Comparison of ENCODE assay signal across 20 mouse cellular contexts in the genomic region with DNA sequence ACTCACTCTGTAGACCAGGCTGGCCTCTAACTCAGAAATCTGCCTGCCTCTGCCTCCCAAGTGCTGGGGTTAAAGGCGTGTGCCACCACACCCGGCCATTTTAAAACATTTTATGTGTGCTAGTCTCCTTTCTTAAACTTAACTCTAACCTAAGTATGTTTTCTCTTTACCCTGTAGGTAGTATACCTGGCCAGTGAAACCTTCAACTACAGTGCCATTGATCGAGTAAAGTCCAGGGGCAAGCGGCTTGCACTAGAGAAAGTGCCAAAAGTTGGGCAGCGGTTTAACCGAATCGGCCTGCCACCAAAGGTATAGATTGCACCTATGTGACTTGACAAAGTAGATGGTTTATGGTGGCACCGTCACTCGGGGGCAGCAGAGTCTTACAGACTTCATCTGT. TPM values are rescaled to one million over a fixed set of nuclear protein-coding genes. Genes with fewer than 3 reads are reported as not detected.
"Had no signal": no experiment of that assay in that cellular context is flagged by ENCODE, and none has a peak within 500 bp of the region (broad histone marks: within the 10 kb centered on the region; RNA-seq: fewer than 3 reads in every experiment).

No protein-coding gene starts in this region.

- H3K9ac ChIP-seq: liver, embryonic 13.5 days; midbrain, embryonic 13.5 days had no signal

- H3K9me3 ChIP-seq: liver, embryonic 13.5 days; megakaryocyte, embryonic 14.5 days; midbrain, embryonic 10.5 days; midbrain, embryonic 13.5 days had no signal

- DNase-seq: kidney, adult 2 months; kidney, postnatal 25 days; layer of hippocampus, adult 9-11 months; liver, embryonic 13.5 days; lung, postnatal 36 days; right cerebral cortex, adult 18-20 months; right cerebral cortex, postnatal 14 days; right cerebral cortex, postnatal 4 days; thymus, postnatal 36 days had no signal

- H3K4me2 ChIP-seq: liver, embryonic 13.5 days; midbrain, embryonic 13.5 days had no signal

- H3K27ac ChIP-seq: kidney, postnatal 0 days; layer of hippocampus, adult 2 months; liver, embryonic 13.5 days; midbrain, embryonic 10.5 days; midbrain, embryonic 13.5 days had no signal

- H3K4me3 ChIP-seq: layer of hippocampus, adult 2 months; liver, embryonic 13.5 days; megakaryocyte, embryonic 14.5 days; midbrain, embryonic 10.5 days; midbrain, embryonic 13.5 days had no signal

- ATAC-seq: intestine, embryonic 16.5 days; midbrain, embryonic 13.5 days had no signal

- H3K4me1 ChIP-seq: liver, embryonic 13.5 days; midbrain, embryonic 10.5 days; midbrain, embryonic 13.5 days had no signal

- H3K27me3 ChIP-seq: liver, embryonic 13.5 days; megakaryocyte, embryonic 14.5 days; midbrain, embryonic 13.5 days had no signal

RNA-seq across cellular contexts. Expression of gene 4933411K16Rik, which starts 52.6 kb away (rescaled TPM):
- total RNA-seq: midbrain, postnatal 0 days had no signal
- polyA plus RNA-seq: limb, embryonic 11.5 days; liver, embryonic 13.5 days; lung, embryonic 16.5 days; midbrain, embryonic 13.5 days; midbrain, postnatal 0 days; neural tube, embryonic 11.5 days; stomach, embryonic 14.5 days had no signal
